ENCODE assay signal across 8 mouse cellular contexts in genomic region chr15:89500221-89500791, GRCm38 (mm10). TPM values are rescaled to one million over a fixed set of nuclear protein-coding genes. Genes with fewer than 3 reads are reported as not detected.
A peak's percentile ranks its signal among the peaks of the same experiment; 100 is the strongest.
DNase-seq lines count a peak whose midpoint lies in the region; ATAC-seq and TF ChIP-seq lines count a peak whose summit lies in the region.

No protein-coding gene starts in this region.

- ATAC-seq in cerebellum, adult (ENCODE audit: insufficient number of reproducible peaks, low FRiP score, low TSS enrichment) = peak; percentile 18; the same call in 1 of the 2 replicates
- peak; percentile 49 for ATAC-seq in neural tube, embryonic 12.5 days (ENCODE audit: low FRiP score, low read depth)

- peak overlapping the region; percentile 86 for H3K27ac ChIP-seq in left cerebral cortex, adult 2 months
- peak overlapping the region; percentile 88 for H3K27ac ChIP-seq in forebrain, embryonic 10.5 days
- peak overlapping the region; percentile 88 for H3K27ac ChIP-seq in limb, embryonic 10.5 days
- no peak overlapping the region for H3K27ac ChIP-seq in neural tube, embryonic 12.5 days

- under 1% methylated on average over 35 of the region's 35 CpGs for WGBS in forebrain, embryonic 10.5 days
- 1% methylated on average over 35 of the region's 35 CpGs for WGBS in limb, embryonic 10.5 days
- WGBS in neural tube, embryonic 12.5 days = under 1% methylated on average over 35 of the region's 35 CpGs

- DNase-seq in left cerebral cortex, adult 2 months (ENCODE audit: extremely low spot score in 1 of 2, low spot score in 2 of 2) = peak in 1 of 2 experiments; percentile 39
- DNase-seq in left cerebral cortex, adult 11 months (ENCODE audit: low spot score) = no peak
- peak; percentile 64 for DNase-seq in forebrain, embryonic 10.5 days (ENCODE audit: extremely low spot score, low spot score)
- no peak for DNase-seq in limb, embryonic 10.5 days (ENCODE audit: low spot score)
- no peak for DNase-seq in adrenal gland, postnatal 25 days
- no peak for DNase-seq in MN1 (ENCODE audit: low spot score)

- H3K4me3 ChIP-seq in left cerebral cortex, adult 2 months = peak overlapping the region; percentile 81
- H3K4me3 ChIP-seq in forebrain, embryonic 10.5 days = peak overlapping the region; percentile 77
- peak overlapping the region; percentile 66 for H3K4me3 ChIP-seq in limb, embryonic 10.5 days
- peak overlapping the region; percentile 82 for H3K4me3 ChIP-seq in neural tube, embryonic 12.5 days

- H3K36me3 ChIP-seq in forebrain, embryonic 10.5 days (replicated peaks) = peaks cover 20% of the 10 kb centered on the region
- H3K36me3 ChIP-seq in limb, embryonic 10.5 days = peaks cover 14% of the 10 kb centered on the region
- H3K36me3 ChIP-seq in neural tube, embryonic 12.5 days = peaks cover 10% of the 10 kb centered on the region

- intact Hi-C loops in left cerebral cortex, adult 2 months (cut with DNase I) = loop anchor here (2.0 kb wide), 1 partner anchor 16 kb away; no protein-coding TSS in a partner anchor

- peaks cover 51% of the 10 kb centered on the region for H3K4me1 ChIP-seq in forebrain, embryonic 10.5 days
- peaks cover 43% of the 10 kb centered on the region for H3K4me1 ChIP-seq in limb, embryonic 10.5 days
- peaks cover 19% of the 10 kb centered on the region for H3K4me1 ChIP-seq in neural tube, embryonic 12.5 days

- TF ChIP-seq CTCF in left cerebral cortex, adult 2 months (IDR thresholded peaks at IDR 0.05) = no peak

- peak overlapping the region; percentile 94 for H3K9ac ChIP-seq in neural tube, embryonic 12.5 days

- H3K4me2 ChIP-seq in neural tube, embryonic 12.5 days (replicated peaks) = peak overlapping the region; percentile 92

- H3K9me3 ChIP-seq in forebrain, embryonic 10.5 days = no peaks in the 10 kb centered on the region
- no peaks in the 10 kb centered on the region for H3K9me3 ChIP-seq in limb, embryonic 10.5 days (replicated peaks)
- H3K9me3 ChIP-seq in neural tube, embryonic 12.5 days = no peaks in the 10 kb centered on the region

- H3K27me3 ChIP-seq in forebrain, embryonic 10.5 days (ENCODE audit: poor library complexity, severe bottlenecking) = peaks cover 76% of the 10 kb centered on the region
- H3K27me3 ChIP-seq in limb, embryonic 10.5 days (ENCODE audit: low read depth, poor library complexity, severe bottlenecking) = peaks cover 60% of the 10 kb centered on the region
- H3K27me3 ChIP-seq in neural tube, embryonic 12.5 days (replicated peaks) = peaks cover 11% of the 10 kb centered on the region

RNA-seq across cellular contexts. Expression of gene Shank3, which starts 0.9 kb away (rescaled TPM):
- total RNA-seq in left cerebral cortex, adult 2 months (2021) = 100 to 1,000 TPM; 222 to 239 TPM
- 2.2 and 3.0 TPM in 2 replicates for polyA plus RNA-seq in forebrain, embryonic 10.5 days (2016; fragmentation: Nextera tagmentation; extraction: Ambion mirVana)
- 2.1 and 2.8 TPM in 2 replicates for polyA plus RNA-seq in limb, embryonic 10.5 days (2016; fragmentation: Nextera tagmentation; extraction: Ambion mirVana)
- 4.8 and 7.1 TPM in 2 replicates for polyA plus RNA-seq in neural tube, embryonic 12.5 days (2016; fragmentation: Nextera tagmentation; extraction: Ambion mirVana)
- 34.3 and 52.2 TPM in 2 replicates for total RNA-seq in adrenal gland, postnatal 25 days (2021)

RNA-seq across cellular contexts. Expression of gene Arsa, which starts 23.1 kb away (rescaled TPM):
- total RNA-seq in left cerebral cortex, adult 2 months (2021) = 10 to 100 TPM; 32.0 to 33.0 TPM
- 10.7 and 11.4 TPM in 2 replicates for polyA plus RNA-seq in forebrain, embryonic 10.5 days (2016; fragmentation: Nextera tagmentation; extraction: Ambion mirVana)
- polyA plus RNA-seq in limb, embryonic 10.5 days (2016; fragmentation: Nextera tagmentation; extraction: Ambion mirVana) = 9.6 and 11.2 TPM in 2 replicates
- polyA plus RNA-seq in neural tube, embryonic 12.5 days (2016; fragmentation: Nextera tagmentation; extraction: Ambion mirVana) = 15.4 and 15.6 TPM in 2 replicates
- 21.8 and 22.2 TPM in 2 replicates for total RNA-seq in adrenal gland, postnatal 25 days (2021)

RNA-seq across cellular contexts. Expression of gene Mapk8ip2, which starts 46.6 kb away (rescaled TPM):
- total RNA-seq in left cerebral cortex, adult 2 months (2021) = 100 to 1,000 TPM; 227 to 234 TPM
- polyA plus RNA-seq in forebrain, embryonic 10.5 days (2016; fragmentation: Nextera tagmentation; extraction: Ambion mirVana) = 21.2 and 22.4 TPM in 2 replicates
- 1.6 and 2.5 TPM in 2 replicates for polyA plus RNA-seq in limb, embryonic 10.5 days (2016; fragmentation: Nextera tagmentation; extraction: Ambion mirVana)
- polyA plus RNA-seq in neural tube, embryonic 12.5 days (2016; fragmentation: Nextera tagmentation; extraction: Ambion mirVana) = 61.7 and 62.5 TPM in 2 replicates
- 6.2 and 10.1 TPM in 2 replicates for total RNA-seq in adrenal gland, postnatal 25 days (2021)
